Mouse (Mus musculus) left cerebral cortex, postnatal 36 days (tissue): ENCODE measurements around the gene Schip1. TPM values are rescaled to one million over a fixed set of nuclear protein-coding genes. Genes with fewer than 3 reads are reported as not detected.
A peak's percentile ranks its signal among the peaks of the same experiment; 100 is the strongest.

Experiments
- DNase-seq, 2 experiments: peaks; one replicate each; pipeline ENCODE4 v3.0.0; 2021 to 2022; ENCODE audit warnings: low spot score in 2 of 2, mixed read lengths in 1 of 2
- intact Hi-C: fragments of 180-260 bp; cut with DNase I; formaldehyde crosslinking; loops from one replicate; pipeline ENCODE4 v1.15.1; 2025
- total RNA-seq, 2 experiments: library from RNA; stranded (reverse); gene quantifications; 2 replicates each; pipeline ENCODE4 v1.2.3; 2021

The Schip1 gene
- total RNA-seq, 2 experiments from 2014 or later: 229 to 297 TPM

- intact Hi-C loops: loop anchor here (5.0 kb wide), 1 partner anchor 436 kb away; no protein-coding TSS in a partner anchor
- DNase-seq: peak in 1 of 2 experiments; percentile 17
These were observed 428.6 kb downstream of the Schip1 start for GRCm38 (mm10) chr3:68493170-68493585.

- intact Hi-C loops: loop anchor here (2.0 to 5.0 kb wide), 2 partner anchors 49 to 436 kb away; no protein-coding TSS in a partner anchor
- peak; percentile 82 to 84 for DNase-seq
These were observed 429.1 kb downstream of the Schip1 start for GRCm38 (mm10) chr3:68493586-68494295.

- intact Hi-C loops: loop anchor here (2.0 to 5.0 kb wide), 2 partner anchors 48 to 437 kb away; no protein-coding TSS in a partner anchor
- peak in 1 of 2 experiments; percentile 57 for DNase-seq
These were observed 429.9 kb downstream of the Schip1 start for GRCm38 (mm10) chr3:68494296-68495095.

GRCm38 (mm10) chr3:68495096-68495735 lies 430.6 kb downstream of the Schip1 start:
- DNase-seq: peak; percentile 63 to 77
- intact Hi-C loops: loop anchor here (2.0 kb wide), 1 partner anchor 48 kb away; no protein-coding TSS in a partner anchor

GRCm38 (mm10) chr3:68495736-68496242 lies 431.2 kb downstream of the Schip1 start:
- intact Hi-C loops: loop anchor here (2.0 kb wide), 1 partner anchor 47 kb away; no protein-coding TSS in a partner anchor
- peak; percentile 37 to 46 for DNase-seq

GRCm38 (mm10) chr3:68496513-68496912 lies 431.9 kb downstream of the Schip1 start:
- intact Hi-C loops: no loop called here
- no peak for DNase-seq

GRCm38 (mm10) chr3:68499532-68500152 lies 435.0 kb downstream of the Schip1 start:
- intact Hi-C loops: no loop called here
- DNase-seq: no peak

- intact Hi-C loops: loop anchor here (5.0 kb wide), 1 partner anchor 37 kb away; no protein-coding TSS in a partner anchor
- no peak for DNase-seq
These were observed 440.2 kb downstream of the Schip1 start for GRCm38 (mm10) chr3:68504838-68505237.

- intact Hi-C loops: loop anchor here (5.0 kb wide), 1 partner anchor 35 kb away; no protein-coding TSS in a partner anchor
- no peak for DNase-seq
These were observed 442.2 kb downstream of the Schip1 start for GRCm38 (mm10) chr3:68506769-68507318.

- intact Hi-C loops: loop anchor here (5.0 kb wide), 1 partner anchor 34 kb away; no protein-coding TSS in a partner anchor
These were observed 444.0 kb downstream of the Schip1 start for GRCm38 (mm10) chr3:68508629-68509028.

GRCm38 (mm10) chr3:68510872-68511271 lies 446.3 kb downstream of the Schip1 start:
- intact Hi-C loops: no loop called here
- DNase-seq: no peak

More at GRCm38 (mm10) chr3:68508629-68509028, 444.0 kb downstream of the Schip1 start:
- peak; percentile 38 to 44 for DNase-seq

GRCm38 (mm10) chr3:68511744-68512143 lies 447.1 kb downstream of the Schip1 start:
- no peak for DNase-seq
- intact Hi-C loops: no loop called here

- intact Hi-C loops: no loop called here
- no peak for DNase-seq
These were observed 447.7 kb downstream of the Schip1 start for GRCm38 (mm10) chr3:68512327-68512726.

GRCm38 (mm10) chr3:68513340-68514119 lies 448.9 kb downstream of the Schip1 start:
- no peak for DNase-seq
- intact Hi-C loops: no loop called here

GRCm38 (mm10) chr3:68514120-68514497 lies 449.5 kb downstream of the Schip1 start:
- intact Hi-C loops: no loop called here

GRCm38 (mm10) chr3:68514717-68515116 lies 450.1 kb downstream of the Schip1 start:
- no peak for DNase-seq
- intact Hi-C loops: no loop called here

More at GRCm38 (mm10) chr3:68514120-68514497, 449.5 kb downstream of the Schip1 start:
- no peak for DNase-seq

- intact Hi-C loops: no loop called here
- peak; percentile 54 to 56 for DNase-seq
These were observed 451.9 kb downstream of the Schip1 start for GRCm38 (mm10) chr3:68516393-68517081.
